Mouse (Mus musculus) liver (tissue): ENCODE data around the gene Sh3d19.

Experiments
- DNase-seq: peaks from one replicate; pipeline ENCODE4 v3.0.0-alpha.2; 2020; ENCODE audit warnings: mixed read lengths

Gene Sh3d19

GRCm38 (mm10) chr3:85970742-85971598 lies at the start of gene Sh3d19:
Sh3d19 (plus strand) TSS chr3:85971109.
- peak; percentile 81 for DNase-seq

GRCm38 (mm10) chr3:85922331-85922730 lies 48.6 kb upstream of the Sh3d19 start:
- no peak for DNase-seq

- DNase-seq = no peak
These were observed 47.6 kb upstream of the Sh3d19 start for GRCm38 (mm10) chr3:85923343-85923742.

- peak; percentile 79 for DNase-seq
These were observed 46.7 kb upstream of the Sh3d19 start for GRCm38 (mm10) chr3:85923954-85924945.

GRCm38 (mm10) chr3:85927296-85927695 lies 43.6 kb upstream of the Sh3d19 start:
- no peak for DNase-seq

GRCm38 (mm10) chr3:85928140-85928611 lies 42.7 kb upstream of the Sh3d19 start:
- DNase-seq = no peak

GRCm38 (mm10) chr3:85929711-85930110 lies 41.2 kb upstream of the Sh3d19 start:
- DNase-seq = no peak

GRCm38 (mm10) chr3:85930671-85931255 lies 40.1 kb upstream of the Sh3d19 start:
- DNase-seq = no peak

GRCm38 (mm10) chr3:85931859-85932258 lies 39.0 kb upstream of the Sh3d19 start:
- no peak for DNase-seq

- no peak for DNase-seq
These were observed 37.3 kb upstream of the Sh3d19 start for GRCm38 (mm10) chr3:85933586-85933985.

- DNase-seq = no peak
These were observed 20.0 kb upstream of the Sh3d19 start for GRCm38 (mm10) chr3:85950914-85951313.

- DNase-seq = no peak
These were observed 18.1 kb upstream of the Sh3d19 start for GRCm38 (mm10) chr3:85952696-85953283.

- DNase-seq = no peak
These were observed 15.6 kb upstream of the Sh3d19 start for GRCm38 (mm10) chr3:85955269-85955668.

GRCm38 (mm10) chr3:85955704-85956103 lies 15.2 kb upstream of the Sh3d19 start:
- no peak for DNase-seq

- no peak for DNase-seq
These were observed 11.2 kb upstream of the Sh3d19 start for GRCm38 (mm10) chr3:85959669-85960068.

GRCm38 (mm10) chr3:85961134-85961533 lies 9.8 kb upstream of the Sh3d19 start:
- no peak for DNase-seq

- DNase-seq = no peak
These were observed 5.4 kb upstream of the Sh3d19 start for GRCm38 (mm10) chr3:85965479-85965878.

GRCm38 (mm10) chr3:85969040-85969439 lies 1.9 kb upstream of the Sh3d19 start:
- DNase-seq = no peak

GRCm38 (mm10) chr3:85971599-85971975 lies 678 bp downstream of the Sh3d19 start:
- DNase-seq = peak; percentile 54

GRCm38 (mm10) chr3:85973376-85974140 lies 2.6 kb downstream of the Sh3d19 start:
- DNase-seq = no peak

- no peak for DNase-seq
These were observed 3.5 kb downstream of the Sh3d19 start for GRCm38 (mm10) chr3:85974451-85974850.

- DNase-seq = no peak
These were observed 9.1 kb downstream of the Sh3d19 start for GRCm38 (mm10) chr3:85980036-85980435.
